Mouse (Mus musculus) liver, embryonic 14.5 days (tissue): ENCODE data around the gene Gm11639.

Source experiments
- CTCF ChIP-seq: IDR thresholded peaks from 2 replicates; pipeline ENCODE4 v1.5.1; 2016; ENCODE audit warnings: antibody characterized with exemption, low read depth, control low read depth
- EP300 ChIP-seq: IDR thresholded peaks from 2 replicates; pipeline ENCODE4 v1.6.1; 2016; ENCODE audit warnings: antibody characterized with exemption, low read depth

DNA sequence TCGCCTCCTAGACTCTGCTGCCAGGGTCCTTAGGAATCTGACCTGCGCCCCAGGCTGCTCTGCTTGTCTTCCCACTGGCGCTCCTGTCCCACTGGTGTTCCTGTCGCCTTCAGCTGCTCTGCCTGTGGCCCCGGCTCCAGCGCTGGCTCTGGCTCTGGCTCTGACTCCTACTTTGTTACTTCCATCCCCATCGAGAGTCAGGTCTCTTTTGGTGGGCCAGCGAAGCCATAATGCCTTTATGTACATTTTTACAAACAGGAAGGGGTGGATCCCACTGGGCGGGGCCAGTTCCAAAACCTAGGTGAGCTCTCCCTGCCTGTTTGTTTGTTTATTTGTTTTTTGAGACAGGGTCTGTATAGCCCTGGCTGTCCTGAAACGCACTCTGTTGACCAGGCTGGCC, 481.3 kb downstream of the Gm11639 start:
- TF ChIP-seq CTCF, result no peak
- TF ChIP-seq EP300, result no peak
